Mouse (Mus musculus) ovary, postnatal 10 days (tissue): ENCODE data around the gene Lman1l.

Experiments
- DNase-seq: peaks from one replicate; pipeline ENCODE4 v3.0.0; 2022; ENCODE audit warnings: low spot score

Lman1l gene

DNA sequence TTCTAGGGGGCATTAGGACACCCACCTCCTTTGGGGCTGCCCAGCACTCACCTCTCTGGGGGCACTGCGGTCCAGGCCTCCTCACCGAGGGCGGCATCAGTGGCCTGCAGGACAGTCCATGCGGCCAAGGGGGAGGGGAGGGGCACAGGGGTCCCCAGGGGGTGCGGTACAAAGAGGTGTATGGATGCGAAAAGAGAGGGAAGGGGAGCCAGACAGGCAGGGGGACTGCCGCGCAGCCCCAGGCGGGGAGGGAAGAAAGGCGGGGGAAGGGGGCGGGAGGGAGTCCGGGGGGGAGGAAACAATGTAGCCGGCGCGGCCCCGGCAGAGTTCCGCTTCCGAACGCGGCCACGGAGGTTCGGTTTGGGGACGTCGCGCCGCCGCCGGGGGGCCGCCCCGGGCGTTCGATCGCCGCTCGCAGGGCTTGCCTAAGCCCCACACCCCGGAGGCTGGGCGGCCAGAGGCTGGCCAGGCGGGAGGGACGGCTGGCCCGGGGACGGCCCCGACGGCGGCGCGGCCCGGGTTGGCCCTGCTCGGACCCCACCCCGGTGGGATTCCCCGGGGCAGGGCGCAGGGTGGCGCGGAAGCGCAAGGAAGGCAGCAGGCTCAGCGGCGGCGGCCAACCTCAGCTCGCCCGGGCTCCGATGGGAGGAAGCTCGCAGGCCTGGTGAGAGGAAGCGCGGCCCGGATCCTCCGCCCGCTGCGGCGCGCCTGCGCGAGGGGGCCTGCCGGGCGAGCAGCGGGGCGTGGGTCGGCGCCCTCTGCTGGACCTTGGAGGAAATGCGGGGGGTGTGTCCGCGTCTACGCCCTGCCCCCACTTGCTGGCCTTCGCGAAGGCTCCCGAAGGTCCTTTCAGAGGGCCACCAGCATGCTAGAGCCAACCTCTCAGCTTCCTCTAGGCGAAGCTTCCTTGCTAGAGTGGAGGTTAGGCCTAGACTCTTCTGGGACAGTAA is 24.6 kb upstream of the Lman1l start:
- DNase-seq: peak; percentile 94

GRCm38 (mm10) chr9:57644442-57644943 is 23.9 kb upstream of the Lman1l start:
- DNase-seq: no peak

DNA sequence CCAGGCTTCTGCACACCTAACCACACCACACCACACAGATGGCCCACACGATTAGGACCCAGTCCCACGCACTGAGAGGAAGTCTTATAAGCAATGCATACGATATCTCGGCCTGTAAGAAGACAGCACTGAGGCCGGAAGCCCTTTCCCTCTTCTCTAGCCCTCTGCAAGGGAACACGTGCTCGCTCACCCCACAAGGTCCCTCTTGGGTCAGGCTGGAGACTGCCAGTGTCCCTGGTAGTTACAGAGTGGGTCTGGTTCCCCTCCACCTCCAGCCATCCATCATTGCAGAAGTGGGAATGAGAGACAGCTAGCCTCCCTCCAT is 23.2 kb upstream of the Lman1l start:
- DNase-seq: no peak

DNA sequence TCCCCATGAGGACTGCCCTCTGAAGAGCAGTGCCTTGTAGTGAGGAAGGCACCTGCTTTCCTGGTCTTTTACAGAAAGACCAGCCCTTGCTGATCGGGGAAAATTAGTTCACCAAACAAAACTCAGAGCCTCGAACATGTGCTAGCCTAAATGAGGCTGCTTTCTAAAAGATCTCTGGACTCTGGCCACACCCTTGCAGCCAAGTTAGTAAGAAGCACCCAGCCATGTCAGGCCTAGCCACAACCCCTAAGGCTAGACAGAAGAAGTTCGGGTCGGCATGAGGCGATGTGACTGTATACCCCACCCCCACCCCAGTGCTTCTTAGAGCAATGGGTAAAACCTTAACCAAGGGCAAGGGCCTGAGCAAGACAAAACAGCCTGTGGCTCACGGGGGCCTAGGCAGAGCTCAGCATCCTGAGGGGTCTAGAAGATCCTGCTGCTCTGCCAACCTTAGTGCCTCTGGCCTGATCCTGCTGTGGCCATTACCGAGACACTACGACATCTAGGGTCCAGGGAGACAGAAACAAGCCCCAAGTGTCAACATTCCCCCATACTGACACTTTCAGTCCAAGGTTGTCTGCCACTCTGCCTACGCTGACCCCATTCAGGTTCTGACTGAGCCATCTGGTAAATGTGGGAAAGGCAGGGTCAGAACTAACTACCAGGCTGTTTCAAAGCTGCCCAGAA is 22.7 kb upstream of the Lman1l start:
- no peak for DNase-seq

GRCm38 (mm10) chr9:57641775-57642550 is 21.4 kb upstream of the Lman1l start:
- no peak for DNase-seq

- DNase-seq: no peak
Observed at GRCm38 (mm10) chr9:57641022-57641421, 20.4 kb upstream of the Lman1l start.

- DNase-seq: no peak
Observed at GRCm38 (mm10) chr9:57640384-57640783, 19.8 kb upstream of the Lman1l start.

- no peak for DNase-seq
Observed at GRCm38 (mm10) chr9:57639661-57640328, 19.2 kb upstream of the Lman1l start.

- DNase-seq: no peak
Observed at GRCm38 (mm10) chr9:57638651-57639459, 18.3 kb upstream of the Lman1l start.

DNA sequence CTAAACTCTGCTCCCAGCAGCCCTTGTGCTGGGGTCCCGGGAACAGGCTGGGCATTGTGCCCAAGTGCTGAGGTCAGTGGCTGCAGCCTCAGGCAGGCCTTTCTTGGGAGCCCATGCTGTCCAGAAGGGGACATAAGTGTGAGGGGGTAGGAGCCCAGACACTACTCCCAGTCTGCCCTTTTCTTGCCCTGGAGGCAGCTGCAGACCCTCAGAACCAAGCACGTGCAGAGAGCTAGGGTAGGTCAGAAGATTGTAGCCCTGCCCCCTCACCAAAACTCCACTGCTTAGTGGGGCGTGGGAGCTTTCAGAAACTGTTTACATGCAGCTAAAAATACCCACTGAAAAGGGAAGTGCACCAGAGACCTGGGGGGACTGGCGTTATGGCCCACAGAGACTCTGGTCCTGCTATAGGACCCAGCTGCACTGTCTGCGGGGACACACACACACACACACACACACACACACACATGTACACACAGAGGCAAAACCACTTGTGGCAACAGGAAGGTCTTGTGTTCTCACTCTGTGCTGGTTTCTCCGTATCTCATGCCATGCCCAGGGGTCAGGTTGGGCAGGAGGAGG is 17.3 kb upstream of the Lman1l start:
- no peak for DNase-seq

- no peak for DNase-seq
Observed at GRCm38 (mm10) chr9:57637272-57637671, 16.7 kb upstream of the Lman1l start.

- no peak for DNase-seq
Observed at GRCm38 (mm10) chr9:57633481-57634024, 13.0 kb upstream of the Lman1l start.

- DNase-seq: peak; percentile 77
Observed at GRCm38 (mm10) chr9:57629118-57629874, 8.7 kb upstream of the Lman1l start.

- DNase-seq: no peak
Observed at GRCm38 (mm10) chr9:57628717-57629116, 8.1 kb upstream of the Lman1l start.

GRCm38 (mm10) chr9:57627892-57628291 is 7.3 kb upstream of the Lman1l start:
- DNase-seq: no peak

DNA sequence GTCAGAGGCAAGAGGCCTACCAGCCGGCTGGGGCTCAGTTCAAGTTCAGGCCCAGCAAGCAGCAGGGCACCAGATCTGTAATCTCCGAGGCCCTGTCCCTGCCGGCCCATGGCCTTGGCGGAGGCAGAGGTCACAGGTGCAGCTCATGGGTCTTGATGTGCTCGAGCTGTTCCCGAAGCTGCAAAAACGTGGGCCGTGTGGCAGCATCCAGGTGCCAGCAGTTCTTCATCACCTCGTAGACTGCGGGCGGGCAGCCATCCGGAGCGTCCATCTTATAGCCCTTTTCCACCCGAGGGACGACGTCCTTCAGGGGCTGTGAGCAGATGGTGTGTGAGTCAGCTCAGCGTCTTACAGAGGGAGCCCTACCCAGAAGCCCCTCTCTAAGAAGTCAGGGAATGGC is 6.6 kb upstream of the Lman1l start:
- DNase-seq: no peak

DNA sequence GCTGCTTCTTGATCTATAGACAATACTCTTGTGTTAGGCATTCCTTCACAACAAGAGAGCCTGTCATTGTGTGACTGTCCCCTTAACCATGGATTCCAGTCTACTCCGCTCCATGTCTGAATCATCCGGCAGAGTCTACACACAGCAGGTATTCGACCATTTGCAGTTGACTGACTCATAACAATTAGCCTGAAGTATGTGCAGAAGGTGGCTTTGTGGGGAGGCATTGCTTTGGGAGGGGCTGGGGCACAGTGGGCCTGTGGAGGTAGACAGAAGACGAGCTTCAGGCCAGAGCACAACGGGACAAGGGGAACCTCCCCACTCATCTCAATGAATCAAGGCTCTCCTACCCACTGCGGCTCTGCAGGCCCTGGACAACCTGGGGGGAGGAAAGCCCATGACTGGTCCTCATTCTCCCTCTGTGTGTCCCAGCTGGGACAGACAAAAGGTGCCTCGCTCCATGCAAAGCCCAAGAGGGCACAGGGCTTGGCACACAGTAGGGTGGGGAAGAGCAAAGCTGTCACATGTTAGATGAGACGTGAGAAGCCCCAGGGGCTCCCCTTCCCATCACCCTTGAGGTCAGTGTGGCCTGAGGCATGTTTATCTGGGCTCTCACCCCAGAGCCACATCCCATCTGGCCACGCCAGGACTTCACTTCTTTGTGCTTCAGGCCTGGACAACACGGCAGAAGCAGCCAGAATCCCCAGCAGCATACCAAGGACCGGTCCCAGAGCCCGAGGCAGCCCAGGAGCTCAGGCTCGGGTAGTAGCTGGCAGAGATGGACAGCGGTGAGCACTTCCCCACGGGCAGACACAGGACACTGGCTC is 5.3 kb upstream of the Lman1l start:
- no peak for DNase-seq

- no peak for DNase-seq
Observed at GRCm38 (mm10) chr9:57624295-57624694, 3.7 kb upstream of the Lman1l start.

DNA sequence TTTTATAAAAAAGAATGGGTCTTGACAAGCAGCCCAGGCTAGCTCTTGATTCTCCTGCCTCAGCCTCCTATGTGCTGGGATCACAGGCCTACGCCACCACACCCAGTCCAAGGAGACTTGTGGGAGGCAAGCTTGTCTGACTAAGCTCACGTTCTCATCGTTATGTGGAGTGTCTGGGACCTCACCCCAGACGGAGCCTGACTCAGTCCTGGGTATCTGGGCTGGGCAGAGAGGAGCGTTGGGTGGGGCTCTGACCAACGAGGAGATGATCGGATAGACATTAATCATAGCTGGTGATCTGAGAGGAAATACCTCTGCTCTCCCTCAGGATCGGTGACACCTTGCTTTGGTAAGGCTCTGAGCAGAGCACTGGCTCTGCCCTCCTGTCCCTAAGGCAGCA is 1.7 kb downstream of the Lman1l start:
- DNase-seq: no peak
